Mouse (Mus musculus) brain, embryonic 14.5 days (tissue): Measurements from ENCODE around the gene Gpr27.

Experiments
- CTCF ChIP-seq: fragments of 200-500 bp; IDR thresholded peaks from 2 replicates; pipeline ENCODE4 v1.5.1; 2012; ENCODE audit warnings: inconsistent platforms, mild to moderate bottlenecking, moderate library complexity, borderline replicate concordance; ENCODE audit not compliant: insufficient read depth, insufficient read length; ENCODE audit errors: extremely low read depth
- POLR2A ChIP-seq: fragments of 200-500 bp; IDR thresholded peaks from 2 replicates; pipeline ENCODE4 v1.6.1; 2012; ENCODE audit warnings: mild to moderate bottlenecking, inconsistent platforms, borderline replicate concordance; ENCODE audit not compliant: poor library complexity, insufficient read depth, insufficient read length, severe bottlenecking; ENCODE audit errors: extremely low read depth

DNA sequence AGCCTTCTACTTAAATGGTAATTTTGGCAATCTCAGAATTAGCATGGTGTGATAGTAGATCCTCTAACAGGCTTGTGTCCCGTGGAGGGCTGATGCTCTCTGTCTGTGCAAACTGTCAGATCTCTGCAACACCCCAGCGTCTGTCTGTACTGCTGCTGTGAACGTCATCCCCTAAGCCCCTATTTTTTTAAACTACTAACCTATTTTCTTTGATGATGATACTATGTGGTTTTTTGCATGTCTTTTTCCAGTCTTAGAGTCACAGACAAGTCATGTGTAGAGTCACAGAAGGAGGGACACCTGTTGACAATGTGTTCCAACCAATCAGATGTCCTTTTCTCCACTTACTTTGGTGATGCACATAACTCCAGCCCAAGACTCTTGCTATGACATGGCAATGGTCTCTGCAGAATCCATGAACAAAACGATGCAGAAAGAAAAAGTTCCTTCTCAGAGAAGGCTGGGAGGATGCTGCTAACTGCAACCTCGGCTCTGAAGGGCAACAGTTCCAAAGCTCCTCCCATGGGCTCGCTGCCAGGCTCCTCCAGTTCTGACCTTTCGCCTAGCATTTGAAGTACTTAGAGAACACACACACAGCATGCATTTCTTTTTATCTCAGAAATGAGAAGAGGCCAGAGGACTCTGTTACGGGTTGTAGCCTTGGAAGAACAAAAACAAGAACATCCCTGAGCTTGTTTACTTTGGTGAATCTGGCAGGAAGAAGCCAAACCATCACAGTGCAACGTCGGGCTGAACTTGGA, 48.9 kb upstream of the Gpr27 start:
- TF ChIP-seq POLR2A (no peak), CTCF (no peak)
